Mouse (Mus musculus) gastrocnemius, postnatal 10 days (tissue): ENCODE data around the gene Islr2. TPM values are rescaled to one million over a fixed set of nuclear protein-coding genes. Genes with fewer than 3 reads are reported as not detected.

Source experiments
- DNase-seq: peaks from one replicate; pipeline ENCODE4 v3.0.0; 2021; ENCODE audit warnings: mixed read lengths
- microRNA-seq, 2 experiments: library from miRNA; unstranded; fragments of <30 nt; microRNA quantifications; one replicate each; pipeline ENCODE4 v1.2.0; 2021
- total RNA-seq, 2 experiments: library from RNA; stranded (reverse); gene quantifications; 2 replicates each; pipeline ENCODE4 v1.2.3; 2021

The Islr2 gene
- total RNA-seq, 2 experiments from 2014 or later: 4.3 to 4.5 TPM

- DNase-seq: no peak
Observed at GRCm38 (mm10) chr9:58150733-58151361, 53.3 kb downstream of the Islr2 start.

DNA sequence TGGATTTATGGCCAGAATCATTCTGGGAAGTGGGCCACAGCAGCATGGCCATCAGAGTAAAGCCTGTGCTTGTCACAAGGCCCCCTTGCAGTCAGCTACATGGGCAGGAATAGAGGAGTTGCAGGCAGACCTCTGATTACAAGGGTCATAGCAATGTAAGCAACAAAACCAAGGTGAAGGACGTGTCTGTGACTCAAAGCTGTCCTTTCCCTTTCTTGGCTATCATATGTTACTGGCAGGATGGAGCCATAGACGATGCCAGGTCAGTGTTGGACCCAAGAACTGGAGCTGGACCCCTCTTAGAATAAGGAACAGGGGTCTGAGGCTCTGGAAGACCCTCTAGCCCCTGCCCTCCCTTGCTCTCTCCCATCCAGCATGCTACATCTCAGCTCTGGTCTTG is 55.3 kb downstream of the Islr2 start:
- no peak for DNase-seq

Small RNA genes lying within 50 kb of the gene (microRNA-seq; reads per million reads assigned to microRNA genes)
- gene Mir6385: 0 reads per million in 2 experiments

Other genes starting within 250 kb of the Islr2 start
- 1 to 10 TPM; 1.2 to 1.6 TPM for gene Cyp11a1, start 197.9 kb downstream of the Islr2 start, total RNA-seq
- gene Stra6, start 140.5 kb downstream of the Islr2 start, total RNA-seq: under 1 TPM; 0.25 to 0.40 TPM
- not detected for gene Ccdc33, start 85.5 kb downstream of the Islr2 start, total RNA-seq
- gene Islr, start within 50 bp of the Islr2 start, total RNA-seq: 100 to 1,000 TPM in 1 of 2 experiments, 10 to 100 TPM in 1; 98.8 to 119 TPM
- gene Pml, start 45.5 kb upstream of the Islr2 start, total RNA-seq: 10 to 100 TPM in 1 of 2 experiments, 1 to 10 TPM in 1; 7.3 to 12.6 TPM
- gene Stoml1, start 48.8 kb upstream of the Islr2 start, total RNA-seq: 10 to 100 TPM in 1 of 2 experiments, 1 to 10 TPM in 1; 9.1 to 12.3 TPM
- 10 to 100 TPM; 50.1 to 70.0 TPM for gene Loxl1, start 108.9 kb upstream of the Islr2 start, total RNA-seq
- not detected for gene Tbc1d21, start 166.1 kb upstream of the Islr2 start, total RNA-seq